Mouse (Mus musculus) liver, embryonic 14.5 days (tissue): Measurements from ENCODE around the gene Cpsf7. TPM values are rescaled to one million over a fixed set of nuclear protein-coding genes. Genes with fewer than 3 reads are reported as not detected.

Experiments used
- ATAC-seq: fragments of 200-750 bp; cut with Nextera tagmentation; 2 replicates; pipeline ENCODE4 v1.8.0; 2017; ENCODE audit warnings: moderate number of reproducible peaks, mild to moderate bottlenecking, moderate library complexity; ENCODE audit not compliant: insufficient read depth
- DNase-seq, 3 experiments: peaks; one replicate each; pipeline ENCODE4 v3.0.0-alpha.2; 2012 to 2013; ENCODE audit warnings: low read depth in 3 of 3, low spot score in 3 of 3
- H3K27ac ChIP-seq: fragments of 300-500 bp; sonication (generic); 2 replicates; pipeline ENCODE4 v1.5.1; 2014; ENCODE audit warnings: moderate library complexity, mild to moderate bottlenecking, control low read depth, inconsistent platforms
- H3K27me3 ChIP-seq: fragments of 300-500 bp; sonication (generic); 2 replicates; pipeline ENCODE4 v1.6.1; 2014; ENCODE audit warnings: mild to moderate bottlenecking, low read length, moderate library complexity; ENCODE audit not compliant: control insufficient read depth, insufficient read depth
- H3K36me3 ChIP-seq: fragments of 300-500 bp; sonication (generic); replicated peaks from 2 replicates; pipeline ENCODE4 v1.6.1; 2014; ENCODE audit warnings: low read depth; ENCODE audit not compliant: control insufficient read depth, insufficient read depth
- H3K4me1 ChIP-seq, 2 experiments: fragments of 200-500 bp in 1 of 2; fragments of 300-500 bp in 1 of 2; sonication (generic) in 1 of 2; replicated peaks; 2 replicates each; pipeline ENCODE4 v1.6.1; 2012 to 2014; ENCODE audit warnings: antibody characterized with exemption in 1 of 2, inconsistent platforms in 1 of 2, low read length in 1 of 2; ENCODE audit not compliant: control insufficient read depth in 2 of 2, insufficient read depth in 2 of 2
- H3K4me2 ChIP-seq: fragments of 300-500 bp; sonication (generic); 2 replicates; pipeline ENCODE4 v1.6.1; 2014; ENCODE audit warnings: low read depth, mild to moderate bottlenecking, control low read depth, moderate library complexity
- H3K4me3 ChIP-seq, 2 experiments: fragments of 200-500 bp in 1 of 2; fragments of 300-500 bp in 1 of 2; sonication (generic) in 1 of 2; 2 replicates each; pipeline ENCODE4 v1.5.1; 2012 to 2014; ENCODE audit warnings: low read depth in 2 of 2, low read length in 2 of 2, mild to moderate bottlenecking in 2 of 2, control low read depth in 1 of 2, inconsistent platforms in 1 of 2, moderate library complexity in 1 of 2; ENCODE audit not compliant: insufficient read depth in 1 of 2
- H3K9ac ChIP-seq: fragments of 300-500 bp; sonication (generic); replicated peaks from 2 replicates; pipeline ENCODE4 v1.6.1; 2014; ENCODE audit warnings: mild to moderate bottlenecking, control low read depth, moderate library complexity
- H3K9me3 ChIP-seq: fragments of 300-500 bp; sonication (generic); 2 replicates; pipeline ENCODE4 v1.6.1; 2016; ENCODE audit warnings: low read length, mixed read lengths; ENCODE audit not compliant: control insufficient read depth
- CTCF ChIP-seq: IDR thresholded peaks from 2 replicates; pipeline ENCODE4 v1.5.1; 2016; ENCODE audit warnings: antibody characterized with exemption, low read depth, control low read depth
- EP300 ChIP-seq: IDR thresholded peaks from 2 replicates; pipeline ENCODE4 v1.6.1; 2016; ENCODE audit warnings: antibody characterized with exemption, low read depth
- WGBS: fragments of 180-500 bp; shearing (Covaris S2); extraction: QIAGEN DNeasy Blood & Tissue Kit; methylation state at CpG from one replicate; pipeline ENCODE4 v1.1.7; 2014; ENCODE audit not compliant: insufficient replicate concordance; 5-methylcytosine and 5-hydroxymethylcytosine counted together
- polyA plus RNA-seq, 2 experiments: library from polyadenylated mRNA; depleted of rRNA in 1 of 2; stranded (reverse) in 1 of 2; unstranded in 1 of 2; fragments of >200 nt; fragmentation: Nextera tagmentation in 1 of 2; extraction: Ambion mirVana in 1 of 2; gene quantifications; 2 replicates each; pipeline versions ENCODE4 v1.2.1 to v1.2.3; 2012 to 2014

Gene Cpsf7
- polyA plus RNA-seq, 2 experiments = 12.8 to 22.9 TPM

GRCm38 (mm10) chr19:10530082-10530481 lies 5.0 kb downstream of the Cpsf7 start:
- H3K9me3 ChIP-seq = no peaks in the 10 kb centered on the region
- no peak overlapping the region for H3K9ac ChIP-seq
- H3K27ac ChIP-seq = no peak overlapping the region
- ATAC-seq (no peak), DNase-seq (no peak)
- WGBS = 93% methylated on average over 1 of the region's 1 CpGs
- H3K4me3 ChIP-seq = no peak overlapping the region
- H3K4me1 ChIP-seq = peaks cover 8 to 10% of the 10 kb centered on the region in 2 experiments
- H3K36me3 ChIP-seq = peaks cover 56% of the 10 kb centered on the region
- H3K27me3 ChIP-seq = no peaks in the 10 kb centered on the region
- TF ChIP-seq CTCF (peak; percentile 48), EP300 (no peak)
- no peak overlapping the region for H3K4me2 ChIP-seq

GRCm38 (mm10) chr19:10539454-10539853 lies 14.4 kb downstream of the Cpsf7 start:
- DNase-seq (peak; percentile 40 to 45 (median 42)), ATAC-seq (peak; percentile 82)
- peak overlapping the region; percentile 31 for H3K4me2 ChIP-seq
- H3K4me3 ChIP-seq = no peak overlapping the region
- H3K9me3 ChIP-seq = no peaks in the 10 kb centered on the region
- TF ChIP-seq EP300 = no peak
- no peak for TF ChIP-seq CTCF
- no peaks in the 10 kb centered on the region for H3K27me3 ChIP-seq
- 27% methylated on average over 5 of the region's 5 CpGs for WGBS
- peaks cover 3 to 8% of the 10 kb centered on the region in 2 experiments; a peak in 3 of 4 replicates for H3K4me1 ChIP-seq
- no peak overlapping the region for H3K9ac ChIP-seq
- H3K36me3 ChIP-seq = peaks cover 85% of the 10 kb centered on the region
- H3K27ac ChIP-seq = peak overlapping the region; percentile 21; the same call in 1 of the 2 replicates

DNA sequence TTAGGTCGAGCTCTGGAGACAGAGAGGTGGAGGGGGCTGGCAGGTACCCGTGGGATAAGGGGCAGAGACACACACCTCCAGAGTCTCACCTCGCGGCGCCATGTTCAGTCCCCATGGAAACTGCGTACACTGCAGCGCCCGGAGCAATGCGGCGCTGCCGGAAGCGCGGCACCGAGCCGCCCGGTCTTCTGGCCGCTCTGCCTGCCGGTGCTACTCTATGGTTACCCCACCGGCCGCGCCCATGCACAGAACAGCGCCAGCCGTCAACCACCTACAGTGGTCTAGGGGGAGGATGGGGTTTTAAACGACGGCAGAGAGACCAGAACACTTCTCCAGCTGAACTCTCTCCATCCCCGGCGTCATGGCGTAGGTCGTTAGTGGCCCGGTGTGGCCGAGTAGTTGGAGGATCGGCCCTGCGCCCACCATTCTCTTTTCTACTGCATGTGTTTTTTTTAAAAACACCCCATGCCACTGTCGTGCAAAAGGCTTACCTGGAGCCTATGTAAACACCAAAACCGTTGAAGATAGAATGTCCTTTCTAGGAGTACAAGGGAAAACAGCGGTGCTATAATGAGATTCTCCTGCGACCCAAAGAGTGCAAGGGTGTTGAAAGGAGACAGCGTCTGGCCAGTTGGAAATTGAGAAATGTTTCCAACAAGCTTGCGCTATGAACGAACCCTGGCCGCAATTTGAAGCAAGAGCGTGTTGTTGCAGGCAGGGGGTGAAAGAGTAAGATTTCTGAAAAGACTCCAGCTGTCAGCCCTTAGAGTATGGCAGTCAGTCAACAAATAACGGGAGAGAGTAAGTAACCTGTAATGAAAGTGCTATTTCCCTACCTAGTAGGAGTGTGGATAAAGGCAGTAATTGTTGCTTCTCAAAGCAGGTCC lies 30.8 kb downstream of the Cpsf7 start, which contains the start of gene Tmem216:
Gene Tmem216, minus strand, starts transcription at position 615 of the 887 bp plus-strand sequence.
- peak; percentile 98 for ATAC-seq
- TF ChIP-seq EP300 (no peak), CTCF (peak; percentile 21; the same call in 1 of the 2 replicates)
- Histone ChIP-seq H3K4me2 (peak within 1 kb of the TSS; percentile 93), H3K9ac (peak within 1 kb of the TSS; percentile 74), H3K36me3 (no peaks in the 10 kb centered on the region), H3K27me3 (no peaks in the 10 kb centered on the region), H3K9me3 (no peaks in the 10 kb centered on the region), H3K27ac (peak within 1 kb of the TSS; percentile 61), H3K4me3 (peak within 1 kb of the TSS; percentile 72 to 80), H3K4me1 (peaks cover 9 to 12% of the 10 kb centered on the region in 2 experiments)
- peak; percentile 65 to 75 (median 66) for DNase-seq
- 3% methylated on average over 43 of the region's 43 CpGs for WGBS

DNA sequence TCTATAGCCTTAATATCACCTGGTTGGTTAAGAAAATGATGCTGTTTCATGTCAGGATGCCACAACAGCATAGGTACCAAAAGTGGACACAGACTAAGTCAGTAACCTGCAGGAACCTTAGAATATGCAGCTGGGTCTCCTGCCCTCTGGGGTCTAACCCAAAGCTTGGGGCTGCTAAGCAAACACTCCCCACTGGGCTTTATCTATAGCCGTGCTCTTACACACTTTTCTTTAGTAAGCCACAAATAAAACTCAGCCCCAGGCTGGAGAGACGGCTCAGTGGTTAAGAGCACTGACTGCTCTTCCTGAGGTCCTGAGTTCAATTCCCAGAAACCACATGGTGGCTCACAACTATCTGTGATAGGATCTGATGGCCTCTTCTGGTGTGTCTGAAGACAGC lies 31.9 kb downstream of the Cpsf7 start:
- Histone ChIP-seq H3K4me2 (no peak overlapping the region), H3K9me3 (no peaks in the 10 kb centered on the region), H3K27ac (no peak overlapping the region), H3K27me3 (no peaks in the 10 kb centered on the region), H3K9ac (no peak overlapping the region), H3K36me3 (no peaks in the 10 kb centered on the region), H3K4me3 (no peak overlapping the region), H3K4me1 (peaks cover 9 to 17% of the 10 kb centered on the region in 2 experiments)
- DNase-seq (no peak), ATAC-seq (no peak)
- no peak for TF ChIP-seq CTCF
- no peak for TF ChIP-seq EP300
- WGBS = 39% methylated on average over 2 of the region's 2 CpGs

GRCm38 (mm10) chr19:10557430-10557829 lies 32.4 kb downstream of the Cpsf7 start:
- no peak for ATAC-seq
- 60% methylated on average over 2 of the region's 2 CpGs for WGBS

More at GRCm38 (mm10) chr19:10557430-10557829, 32.4 kb downstream of the Cpsf7 start:
- no peaks in the 10 kb centered on the region for H3K36me3 ChIP-seq
- no peak overlapping the region for H3K4me2 ChIP-seq
- peaks cover 9 to 21% of the 10 kb centered on the region in 2 experiments for H3K4me1 ChIP-seq
- no peaks in the 10 kb centered on the region for H3K9me3 ChIP-seq
- H3K9ac ChIP-seq = no peak overlapping the region
- TF ChIP-seq CTCF (no peak), EP300 (no peak)
- no peak overlapping the region for H3K27ac ChIP-seq
- no peaks in the 10 kb centered on the region for H3K27me3 ChIP-seq
- DNase-seq = no peak
- no peak overlapping the region for H3K4me3 ChIP-seq
